Mouse (Mus musculus) bone marrow, adult 2 months (tissue): ENCODE results near the gene Fbxo6.

Experiments used
- CTCF ChIP-seq: fragments of 200-500 bp; IDR thresholded peaks from 2 replicates; pipeline ENCODE4 v1.5.1; 2011; ENCODE audit warnings: low read length, control low read depth; ENCODE audit not compliant: control insufficient read depth, insufficient read depth
- POLR2A ChIP-seq: fragments of 200-500 bp; IDR thresholded peaks from 2 replicates; pipeline ENCODE4 v1.6.1; 2011; ENCODE audit warnings: low read depth, mild to moderate bottlenecking, control low read depth, low read length, borderline replicate concordance; ENCODE audit not compliant: control insufficient read depth

DNA sequence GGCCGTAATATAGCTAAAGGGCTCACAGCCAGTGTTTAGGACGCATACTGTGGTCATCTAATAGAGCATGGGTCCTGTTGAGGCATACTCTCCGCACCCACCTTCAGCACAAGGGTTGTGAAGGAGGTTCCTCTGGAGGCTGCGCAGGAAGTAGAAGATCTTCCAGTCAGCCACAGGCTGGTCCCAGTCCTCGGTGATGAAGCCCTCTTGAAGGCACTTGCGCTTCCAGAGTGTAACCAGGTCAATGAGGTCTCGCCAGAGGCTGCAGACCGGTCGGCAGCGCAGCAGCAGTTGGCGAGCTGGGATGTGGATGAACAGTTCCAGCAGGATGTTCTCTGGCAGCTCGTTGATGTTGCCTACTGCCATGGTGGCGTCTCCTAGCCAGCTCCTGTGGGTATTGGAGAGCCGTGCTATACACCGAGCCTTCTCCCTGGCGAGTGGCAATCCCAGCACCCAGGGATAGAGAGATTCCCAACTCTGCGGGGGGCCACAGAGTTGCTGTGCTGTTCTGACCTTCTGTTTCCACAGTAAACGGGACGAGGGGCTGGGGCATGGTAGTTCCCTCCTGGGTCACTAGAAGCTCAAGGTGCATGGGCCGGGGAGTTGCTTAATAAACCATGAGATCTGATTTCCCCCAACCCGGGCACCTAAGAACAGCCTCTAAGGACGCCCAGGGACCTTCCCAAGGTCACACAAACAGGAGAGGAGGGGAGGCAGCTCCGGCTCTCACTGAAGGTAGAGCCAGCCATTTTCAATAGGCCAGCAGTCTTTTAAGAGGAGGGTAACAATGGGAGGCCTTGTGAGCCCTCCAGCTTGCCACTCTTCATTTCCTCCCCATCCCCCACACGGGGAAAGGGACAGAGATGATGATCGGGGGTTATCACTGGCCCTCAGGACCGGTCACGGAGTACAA, 6.8 kb upstream of the Fbxo6 start:
- TF ChIP-seq POLR2A (no peak), CTCF (no peak)
